Mouse (Mus musculus): Measurements from ENCODE around the gene Aldh1l1. TPM values are rescaled to one million over a fixed set of nuclear protein-coding genes. Genes with fewer than 3 reads are reported as not detected.

The Aldh1l1 gene
- total and polyA plus RNA-seq, 2 experiments = 897 to 1,237 TPM

DNA sequence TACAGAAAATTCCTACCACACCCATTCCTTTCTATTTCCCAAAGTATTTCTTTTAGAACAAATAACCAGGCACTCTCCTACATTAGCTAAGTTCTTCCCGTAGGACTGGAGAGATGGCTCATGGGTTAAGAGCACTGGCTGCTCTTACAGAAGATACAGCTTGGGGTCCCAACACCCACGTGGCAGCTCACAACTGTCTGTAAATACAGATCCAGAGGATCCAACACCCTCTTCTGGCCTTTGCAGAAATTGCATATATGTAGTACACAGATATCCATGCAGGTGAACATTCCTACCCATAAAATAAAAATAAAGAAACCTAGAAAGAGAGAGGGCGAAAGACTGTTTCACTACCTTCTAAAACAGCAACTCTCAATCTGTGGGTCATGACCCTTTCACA lies 40.2 kb downstream of the Aldh1l1 start:
- H3K27me3 ChIP-seq (ENCODE audit: control insufficient read depth, insufficient read depth, low read length) = no peaks in the 10 kb centered on the region
- DNase-seq (ENCODE audit: extremely low read depth, low read depth, low spot score) = no peak
- no peak overlapping the region for H3K9ac ChIP-seq (ENCODE audit: low read depth, low read length)
- H3K79me2 ChIP-seq (ENCODE audit: control insufficient read depth, insufficient read depth, low read length) = no peaks in the 10 kb centered on the region
- H3K36me3 ChIP-seq (ENCODE audit: control insufficient read depth, insufficient read depth, low read length) = no peaks in the 10 kb centered on the region
- no peaks in the 10 kb centered on the region for H3K4me1 ChIP-seq (ENCODE audit: control insufficient read depth, insufficient read depth, low read length)
- WGBS = 63% methylated on average over 3 of the region's 3 CpGs
- no peak overlapping the region for H3K4me3 ChIP-seq (ENCODE audit: insufficient read depth, low read depth, low read length)
- no peak overlapping the region for H3K27ac ChIP-seq (replicated peaks; ENCODE audit: insufficient read depth, low read depth, low read length)
- TF ChIP-seq POLR2A (IDR thresholded peaks at IDR 0.05; ENCODE audit: extremely low read depth, insufficient read depth, low read length) = no peak
- no peak for TF ChIP-seq CTCF (IDR thresholded peaks at IDR 0.05; ENCODE audit: low read depth, low read length)

DNA sequence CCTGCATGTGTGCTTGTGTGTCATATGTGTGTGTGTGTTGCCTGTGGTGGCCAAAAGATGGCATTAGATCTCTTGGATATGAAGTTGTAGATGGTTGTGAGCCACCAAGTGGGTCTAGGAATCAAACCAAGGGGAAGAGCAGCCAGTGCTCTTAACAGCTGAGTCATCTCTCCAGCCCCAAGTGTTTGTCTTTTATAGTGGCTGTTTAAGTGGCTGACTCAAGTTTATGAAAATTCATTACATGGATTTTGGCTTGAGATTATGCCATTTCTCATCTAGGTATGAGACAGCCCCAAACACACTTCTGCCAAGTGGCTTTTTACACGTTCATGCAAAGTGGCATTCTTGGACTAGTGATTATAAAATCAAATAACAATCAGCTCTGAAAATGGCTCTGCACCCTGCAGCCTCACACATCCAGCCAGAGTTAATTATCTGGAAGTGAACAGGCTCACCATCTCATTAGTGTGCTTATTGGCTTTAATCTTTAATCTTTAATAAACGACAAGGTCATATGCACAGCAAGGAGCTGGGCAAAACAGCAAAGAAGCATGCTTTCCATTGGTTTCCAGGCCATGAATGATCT lies 43.3 kb downstream of the Aldh1l1 start:
- no peak for DNase-seq (ENCODE audit: extremely low read depth, low read depth, low spot score)
- Histone ChIP-seq H3K9ac (ENCODE audit: low read depth, low read length) (no peak overlapping the region), H3K27ac (replicated peaks; ENCODE audit: insufficient read depth, low read depth, low read length) (no peak overlapping the region), H3K79me2 (ENCODE audit: control insufficient read depth, insufficient read depth, low read length) (no peaks in the 10 kb centered on the region), H3K36me3 (ENCODE audit: control insufficient read depth, insufficient read depth, low read length) (no peaks in the 10 kb centered on the region), H3K4me3 (ENCODE audit: insufficient read depth, low read depth, low read length) (no peak overlapping the region), H3K4me1 (ENCODE audit: control insufficient read depth, insufficient read depth, low read length) (no peaks in the 10 kb centered on the region), H3K27me3 (ENCODE audit: control insufficient read depth, insufficient read depth, low read length) (no peaks in the 10 kb centered on the region)
- WGBS = 69% methylated on average over 2 of the region's 2 CpGs
- TF ChIP-seq CTCF (IDR thresholded peaks at IDR 0.05; ENCODE audit: low read depth, low read length) (no peak), POLR2A (IDR thresholded peaks at IDR 0.05; ENCODE audit: extremely low read depth, insufficient read depth, low read length) (no peak)

DNA sequence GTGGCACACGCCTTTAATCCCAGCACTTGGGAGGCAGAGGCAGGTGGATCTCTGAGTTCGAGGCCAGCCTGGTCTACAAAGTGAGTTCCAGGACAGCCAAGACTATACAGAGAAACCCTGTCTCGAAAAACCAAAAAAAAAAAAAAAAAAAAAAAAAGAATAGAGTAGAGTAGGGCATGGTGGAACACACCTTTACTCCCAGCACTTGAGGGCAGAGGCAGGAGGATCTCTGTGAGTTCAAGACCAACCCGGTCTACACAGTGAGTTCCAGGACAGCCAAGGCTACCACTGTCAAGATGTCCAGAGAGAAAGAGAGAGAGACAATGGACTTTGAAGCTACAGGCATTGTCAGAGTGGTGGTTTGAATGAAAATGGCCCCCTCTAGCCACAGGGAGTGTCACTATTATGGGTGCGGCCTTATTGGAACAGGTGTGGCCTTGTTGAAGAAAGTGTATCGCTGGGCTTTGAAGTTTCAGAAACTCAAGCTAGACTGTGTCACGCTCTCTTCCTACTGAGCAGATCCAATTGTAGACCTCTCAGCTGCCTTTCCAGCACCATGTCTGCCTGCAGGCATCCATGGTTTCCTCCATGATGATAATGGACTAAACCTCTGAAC lies 46.5 kb downstream of the Aldh1l1 start:
- WGBS = 95% methylated on average over 6 of the region's 7 CpGs
- H3K27me3 ChIP-seq (ENCODE audit: control insufficient read depth, insufficient read depth, low read length) = no peaks in the 10 kb centered on the region
- H3K36me3 ChIP-seq (ENCODE audit: control insufficient read depth, insufficient read depth, low read length) = no peaks in the 10 kb centered on the region
- DNase-seq (ENCODE audit: extremely low read depth, low read depth, low spot score) = no peak
- no peak overlapping the region for H3K9ac ChIP-seq (ENCODE audit: low read depth, low read length)
- H3K4me1 ChIP-seq (ENCODE audit: control insufficient read depth, insufficient read depth, low read length) = no peaks in the 10 kb centered on the region
- no peak overlapping the region for H3K4me3 ChIP-seq (ENCODE audit: insufficient read depth, low read depth, low read length)
- H3K27ac ChIP-seq (replicated peaks; ENCODE audit: insufficient read depth, low read depth, low read length) = no peak overlapping the region
- TF ChIP-seq POLR2A (IDR thresholded peaks at IDR 0.05; ENCODE audit: extremely low read depth, insufficient read depth, low read length) (no peak), CTCF (IDR thresholded peaks at IDR 0.05; ENCODE audit: low read depth, low read length) (no peak)
- no peaks in the 10 kb centered on the region for H3K79me2 ChIP-seq (ENCODE audit: control insufficient read depth, insufficient read depth, low read length)

DNA sequence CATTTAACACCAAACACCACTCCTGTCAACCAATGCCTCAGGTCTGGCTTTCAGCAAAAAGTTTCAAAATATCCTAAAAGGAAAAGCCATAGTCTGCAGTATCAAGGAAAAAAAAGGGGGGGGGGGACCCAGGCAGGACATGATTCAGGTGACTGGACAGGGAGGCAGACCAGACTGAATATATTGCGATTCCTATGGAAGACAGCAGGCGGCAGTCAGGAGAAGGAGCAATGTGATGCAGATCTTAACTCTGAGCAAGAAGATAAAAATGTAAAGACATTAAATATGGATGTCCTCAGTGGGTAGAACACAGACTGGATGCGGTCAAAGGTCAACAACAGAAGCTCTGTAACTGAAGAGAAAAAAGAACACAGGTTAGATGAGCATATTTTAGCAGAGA lies 47.3 kb downstream of the Aldh1l1 start:
- no peak overlapping the region for H3K4me3 ChIP-seq (ENCODE audit: insufficient read depth, low read depth, low read length)
- H3K9ac ChIP-seq (ENCODE audit: low read depth, low read length) = no peak overlapping the region
- WGBS = 90% methylated on average over 3 of the region's 3 CpGs
- no peaks in the 10 kb centered on the region for H3K27me3 ChIP-seq (ENCODE audit: control insufficient read depth, insufficient read depth, low read length)
- no peaks in the 10 kb centered on the region for H3K79me2 ChIP-seq (ENCODE audit: control insufficient read depth, insufficient read depth, low read length)
- no peak overlapping the region for H3K27ac ChIP-seq (replicated peaks; ENCODE audit: insufficient read depth, low read depth, low read length)
- peaks cover 1% of the 10 kb centered on the region; the same call in 1 of the 2 replicates for H3K4me1 ChIP-seq (ENCODE audit: control insufficient read depth, insufficient read depth, low read length)
- H3K36me3 ChIP-seq (ENCODE audit: control insufficient read depth, insufficient read depth, low read length) = no peaks in the 10 kb centered on the region
- TF ChIP-seq CTCF (IDR thresholded peaks at IDR 0.05; ENCODE audit: low read depth, low read length) (no peak), POLR2A (IDR thresholded peaks at IDR 0.05; ENCODE audit: extremely low read depth, insufficient read depth, low read length) (no peak)
- DNase-seq (ENCODE audit: extremely low read depth, low read depth, low spot score) = no peak

DNA sequence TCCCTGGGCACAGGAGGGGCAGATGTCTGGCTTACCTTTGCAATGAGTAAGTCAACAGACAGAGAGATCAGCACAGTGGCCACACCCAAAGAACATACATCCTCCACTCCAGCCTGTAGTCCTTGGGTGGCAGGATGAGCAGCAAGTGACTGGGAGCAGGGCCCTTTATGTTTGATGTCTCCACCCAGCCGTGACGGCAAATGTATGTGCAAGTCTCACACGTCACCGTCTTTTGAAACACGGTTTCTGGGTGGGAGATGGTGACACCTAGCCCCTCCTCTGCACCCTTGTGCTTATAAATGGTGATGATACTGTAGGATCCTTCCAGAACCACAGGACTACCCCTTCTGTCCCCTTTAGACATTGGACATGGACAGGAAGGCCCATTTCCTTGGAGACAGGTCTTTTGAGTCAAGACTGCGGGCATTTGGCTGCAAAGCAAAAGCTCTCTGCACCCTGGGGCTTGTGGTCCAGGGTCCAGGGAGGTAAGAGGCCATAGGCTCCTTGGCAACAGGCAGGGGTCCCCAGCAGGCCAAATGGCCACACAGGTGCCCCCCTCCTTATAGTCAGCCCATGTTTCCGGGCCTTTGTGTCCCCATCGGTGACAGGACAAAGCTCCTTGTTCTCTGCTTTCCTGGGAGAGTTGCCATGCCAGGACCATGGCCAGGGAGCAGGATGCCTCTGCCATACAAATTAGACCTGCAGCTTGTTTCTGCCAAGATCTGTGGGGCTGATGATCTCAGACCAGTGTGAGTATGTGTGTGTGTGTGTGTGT lies 48.7 kb downstream of the Aldh1l1 start:
- Histone ChIP-seq H3K4me1 (ENCODE audit: control insufficient read depth, insufficient read depth, low read length) (peaks cover 9% of the 10 kb centered on the region), H3K27ac (replicated peaks; ENCODE audit: insufficient read depth, low read depth, low read length) (no peak overlapping the region), H3K79me2 (ENCODE audit: control insufficient read depth, insufficient read depth, low read length) (no peaks in the 10 kb centered on the region), H3K9ac (ENCODE audit: low read depth, low read length) (no peak overlapping the region), H3K36me3 (ENCODE audit: control insufficient read depth, insufficient read depth, low read length) (no peaks in the 10 kb centered on the region), H3K27me3 (ENCODE audit: control insufficient read depth, insufficient read depth, low read length) (no peaks in the 10 kb centered on the region), H3K4me3 (ENCODE audit: insufficient read depth, low read depth, low read length) (no peak overlapping the region)
- no peak for TF ChIP-seq POLR2A (IDR thresholded peaks at IDR 0.05; ENCODE audit: extremely low read depth, insufficient read depth, low read length)
- TF ChIP-seq CTCF (IDR thresholded peaks at IDR 0.05; ENCODE audit: low read depth, low read length) = no peak
- peak; percentile 37 for DNase-seq (ENCODE audit: extremely low read depth, low read depth, low spot score)
- WGBS = 74% methylated on average over 8 of the region's 8 CpGs

All from liver, adult 2 months (tissue).